Mouse (Mus musculus) bone marrow, adult 2 months (tissue): ENCODE results near the gene Cxcl13.

Source experiments
- CTCF ChIP-seq: fragments of 200-500 bp; IDR thresholded peaks from 2 replicates; pipeline ENCODE4 v1.5.1; 2011; ENCODE audit warnings: low read length, control low read depth; ENCODE audit not compliant: control insufficient read depth, insufficient read depth
- POLR2A ChIP-seq: fragments of 200-500 bp; IDR thresholded peaks from 2 replicates; pipeline ENCODE4 v1.6.1; 2011; ENCODE audit warnings: low read depth, mild to moderate bottlenecking, control low read depth, low read length, borderline replicate concordance; ENCODE audit not compliant: control insufficient read depth

- no peak for TF ChIP-seq POLR2A
- TF ChIP-seq CTCF = no peak
These were observed 46.6 kb downstream of the Cxcl13 start for GRCm38 (mm10) chr5:96003348-96003747.
